Mouse (Mus musculus) intestine, postnatal 0 days (tissue): Measurements from ENCODE around the gene Cetn3. TPM values are rescaled to one million over a fixed set of nuclear protein-coding genes. Genes with fewer than 3 reads are reported as not detected.
A peak's percentile ranks its signal among the peaks of the same experiment; 100 is the strongest.

Experiments
- ATAC-seq: fragments of 200-750 bp; cut with Nextera tagmentation; 2 replicates; pipeline ENCODE4 v1.8.0; 2017; ENCODE audit warnings: mild to moderate bottlenecking, moderate TSS enrichment, moderate library complexity
- H3K27ac ChIP-seq: fragments of 300-500 bp; sonication (generic); 2 replicates; pipeline ENCODE4 v1.5.1; 2014; ENCODE audit warnings: mild to moderate bottlenecking, low read depth, low read length, moderate library complexity
- H3K27me3 ChIP-seq: fragments of 300-500 bp; sonication (generic); replicated peaks from 2 replicates; pipeline ENCODE4 v1.6.1; 2014; ENCODE audit warnings: low read length, mixed read lengths; ENCODE audit not compliant: control insufficient read depth, insufficient read depth
- H3K36me3 ChIP-seq: fragments of 300-500 bp; sonication (generic); 2 replicates; pipeline ENCODE4 v1.6.1; 2014; ENCODE audit warnings: mild to moderate bottlenecking, moderate library complexity; ENCODE audit not compliant: control insufficient read depth, insufficient read depth
- H3K4me1 ChIP-seq: fragments of 300-500 bp; sonication (generic); replicated peaks from 2 replicates; pipeline ENCODE4 v1.6.1; 2014; ENCODE audit warnings: antibody characterized with exemption, low read length, mixed read lengths; ENCODE audit not compliant: control insufficient read depth, insufficient read depth
- H3K4me2 ChIP-seq: fragments of 300-500 bp; sonication (generic); replicated peaks from 2 replicates; pipeline ENCODE4 v1.6.1; 2014; ENCODE audit warnings: low read depth, mild to moderate bottlenecking, moderate library complexity
- H3K4me3 ChIP-seq: fragments of 300-500 bp; sonication (generic); 2 replicates; pipeline ENCODE4 v1.5.1; 2014; ENCODE audit warnings: low read depth, low read length
- H3K9ac ChIP-seq: fragments of 300-500 bp; sonication (generic); 2 replicates; pipeline ENCODE4 v1.6.1; 2014; ENCODE audit warnings: mild to moderate bottlenecking, low read depth, low read length
- H3K9me3 ChIP-seq: fragments of 300-500 bp; sonication (generic); 2 replicates; pipeline ENCODE4 v1.6.1; 2016; ENCODE audit warnings: mixed run types; ENCODE audit not compliant: control insufficient read depth
- CTCF ChIP-seq: sonication (generic); IDR thresholded peaks from 2 replicates; pipeline ENCODE4 v1.5.1; 2016; ENCODE audit warnings: low read depth, mild to moderate bottlenecking, control low read depth, antibody characterized with exemption, moderate library complexity
- WGBS: fragments of 180-500 bp; shearing (Covaris S2); extraction: QIAGEN DNeasy Blood & Tissue Kit; methylation state at CpG from one replicate; pipeline ENCODE4 v1.1.7; 2014; 5-methylcytosine and 5-hydroxymethylcytosine counted together
- polyA plus RNA-seq: library from polyadenylated mRNA; unstranded; fragments of >200 nt; fragmentation: Nextera tagmentation; extraction: Ambion mirVana; gene quantifications from 2 replicates; pipeline ENCODE4 v1.2.1, GENCODE M21; 2015

Cetn3 gene
- 130 and 136 TPM in 2 replicates for polyA plus RNA-seq

DNA sequence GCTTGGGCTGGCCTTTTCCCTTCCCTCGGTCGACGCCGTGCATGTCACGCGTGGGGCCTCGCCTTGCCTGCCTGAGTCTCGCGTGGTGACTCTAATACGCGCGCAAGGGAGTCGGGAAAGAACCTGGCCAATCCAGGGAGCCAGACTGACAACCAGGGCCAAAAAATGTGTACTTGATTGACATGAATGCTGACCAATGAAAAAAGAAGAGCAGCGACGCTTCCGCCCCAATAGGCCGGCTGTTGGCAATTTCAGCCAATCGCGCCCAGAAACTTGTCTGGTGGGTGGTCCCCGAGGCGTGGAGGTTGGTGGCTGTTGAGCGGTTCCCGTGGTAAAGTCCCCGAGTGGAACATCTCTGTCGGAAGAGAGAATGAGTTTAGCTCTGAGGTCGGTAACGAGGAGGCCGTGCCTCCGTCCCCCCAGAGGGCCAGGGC, at the start of gene Cetn3:
TSS of gene Cetn3 (plus strand) at position 107 of the 434 bp plus-strand sequence.
- no peaks in the 10 kb centered on the region for H3K9me3 ChIP-seq
- H3K27ac ChIP-seq = peak within 1 kb of the TSS; percentile 95
- no peaks in the 10 kb centered on the region for H3K27me3 ChIP-seq
- peak within 1 kb of the TSS; percentile 76 for H3K9ac ChIP-seq
- peaks cover 6% of the 10 kb centered on the region; the same call in 1 of the 2 replicates for H3K4me1 ChIP-seq
- peak within 1 kb of the TSS; percentile 56 for H3K4me3 ChIP-seq
- under 1% methylated on average over 29 of the region's 29 CpGs for WGBS
- peak within 1 kb of the TSS; percentile 59 for H3K4me2 ChIP-seq
- TF ChIP-seq CTCF = no peak
- peaks cover 4% of the 10 kb centered on the region; the same call in 1 of the 2 replicates for H3K36me3 ChIP-seq
- peak; percentile 93 for ATAC-seq

DNA sequence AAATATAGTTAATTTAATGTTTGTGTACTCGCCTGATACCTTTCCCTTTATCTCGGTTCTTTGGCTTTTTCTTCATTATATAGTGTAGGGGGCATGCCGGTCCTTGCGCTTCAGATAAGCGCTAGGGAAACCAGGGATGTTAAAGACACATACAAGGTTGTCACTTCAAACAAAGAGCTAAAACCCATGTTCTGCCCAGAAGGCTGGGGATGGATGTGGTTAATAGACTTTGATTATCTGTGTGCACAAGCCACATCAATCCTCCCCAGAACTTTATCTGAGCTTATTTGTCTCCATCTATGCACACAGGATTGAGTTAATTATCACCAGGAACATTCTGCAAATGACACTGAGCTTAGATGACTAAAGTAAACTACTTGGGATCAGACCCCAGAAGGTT, 46.3 kb upstream of the Cetn3 start:
- Histone ChIP-seq H3K27me3 (no peaks in the 10 kb centered on the region), H3K36me3 (no peaks in the 10 kb centered on the region), H3K9me3 (no peaks in the 10 kb centered on the region), H3K4me2 (no peak overlapping the region), H3K9ac (no peak overlapping the region), H3K4me3 (no peak overlapping the region), H3K27ac (no peak overlapping the region), H3K4me1 (no peaks in the 10 kb centered on the region)
- no peak for TF ChIP-seq CTCF
- ATAC-seq = no peak
- 71% methylated on average over 5 of the region's 5 CpGs for WGBS

DNA sequence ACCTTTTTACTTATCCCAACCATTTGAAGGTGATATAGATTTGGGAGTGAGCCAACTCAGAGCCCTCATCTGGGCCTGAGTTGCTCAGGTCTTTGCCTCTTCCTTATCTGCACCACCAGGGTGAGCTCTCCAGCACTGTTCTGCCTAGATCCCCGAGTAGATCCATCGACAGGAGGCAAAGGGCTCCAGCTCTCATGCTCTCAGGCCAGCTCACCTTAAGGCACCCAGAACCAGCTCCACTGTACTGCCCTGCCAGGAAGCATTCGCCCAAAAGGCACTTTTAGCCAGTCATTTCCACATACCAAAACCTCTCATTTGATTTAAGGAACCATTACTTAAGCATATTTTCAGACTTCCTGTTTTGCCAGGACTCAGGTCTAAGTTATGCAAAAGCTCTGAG, 42.0 kb upstream of the Cetn3 start:
- no peak overlapping the region for H3K4me3 ChIP-seq
- no peak overlapping the region for H3K4me2 ChIP-seq
- TF ChIP-seq CTCF = peak; percentile 41
- H3K36me3 ChIP-seq = no peaks in the 10 kb centered on the region
- H3K27ac ChIP-seq = no peak overlapping the region
- ATAC-seq = no peak
- 34% methylated on average over 3 of the region's 3 CpGs for WGBS
- H3K9me3 ChIP-seq = no peaks in the 10 kb centered on the region
- H3K27me3 ChIP-seq = no peaks in the 10 kb centered on the region
- H3K4me1 ChIP-seq = no peaks in the 10 kb centered on the region
- H3K9ac ChIP-seq = no peak overlapping the region

- TF ChIP-seq CTCF = no peak
- H3K4me3 ChIP-seq = no peak overlapping the region
- H3K4me2 ChIP-seq = peak overlapping the region; percentile 24; the same call in 1 of the 2 replicates
- no peaks in the 10 kb centered on the region for H3K4me1 ChIP-seq
- ATAC-seq = peak; percentile 57
- H3K9ac ChIP-seq = no peak overlapping the region
- H3K36me3 ChIP-seq = no peaks in the 10 kb centered on the region
- H3K27ac ChIP-seq = no peak overlapping the region
- H3K27me3 ChIP-seq = no peaks in the 10 kb centered on the region
- WGBS = 52% methylated on average over 10 of the region's 10 CpGs
- no peaks in the 10 kb centered on the region for H3K9me3 ChIP-seq
Measured at GRCm38 (mm10) chr13:81743391-81744091, 39.3 kb upstream of the Cetn3 start.

GRCm38 (mm10) chr13:81744092-81744396, 38.8 kb upstream of the Cetn3 start:
- H3K4me1 ChIP-seq = no peaks in the 10 kb centered on the region
- WGBS = 39% methylated on average over 2 of the region's 2 CpGs
- H3K9ac ChIP-seq = no peak overlapping the region
- H3K9me3 ChIP-seq = no peaks in the 10 kb centered on the region
- H3K4me2 ChIP-seq = peak overlapping the region; percentile 24; the same call in 1 of the 2 replicates
- ATAC-seq = peak; percentile 83
- no peak overlapping the region for H3K27ac ChIP-seq
- H3K4me3 ChIP-seq = no peak overlapping the region
- H3K36me3 ChIP-seq = no peaks in the 10 kb centered on the region
- H3K27me3 ChIP-seq = no peaks in the 10 kb centered on the region
- TF ChIP-seq CTCF = no peak

DNA sequence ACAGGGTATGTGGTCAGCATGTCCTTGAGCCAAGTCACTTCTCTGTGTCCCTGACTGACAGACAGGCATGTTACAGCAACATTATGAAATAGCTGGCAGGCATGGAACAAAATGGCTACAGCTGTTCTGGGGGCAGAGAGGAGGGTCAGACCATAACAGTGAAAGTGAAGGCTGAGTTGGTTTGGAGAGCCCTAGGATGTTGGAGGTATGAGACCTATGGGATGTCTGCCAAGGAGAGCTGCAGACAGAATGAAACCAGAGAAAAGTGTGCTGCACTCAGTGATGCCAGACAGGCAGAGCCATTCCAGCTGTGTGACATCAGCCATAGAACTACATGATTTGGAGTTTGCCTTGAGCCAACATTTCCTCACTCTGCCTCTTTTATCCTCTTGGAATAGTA, 28.0 kb upstream of the Cetn3 start:
- ATAC-seq = no peak
- Histone ChIP-seq H3K36me3 (no peaks in the 10 kb centered on the region), H3K9me3 (no peaks in the 10 kb centered on the region), H3K4me1 (no peaks in the 10 kb centered on the region), H3K27ac (no peak overlapping the region), H3K4me3 (no peak overlapping the region), H3K9ac (no peak overlapping the region), H3K27me3 (no peaks in the 10 kb centered on the region), H3K4me2 (no peak overlapping the region)
- no peak for TF ChIP-seq CTCF

DNA sequence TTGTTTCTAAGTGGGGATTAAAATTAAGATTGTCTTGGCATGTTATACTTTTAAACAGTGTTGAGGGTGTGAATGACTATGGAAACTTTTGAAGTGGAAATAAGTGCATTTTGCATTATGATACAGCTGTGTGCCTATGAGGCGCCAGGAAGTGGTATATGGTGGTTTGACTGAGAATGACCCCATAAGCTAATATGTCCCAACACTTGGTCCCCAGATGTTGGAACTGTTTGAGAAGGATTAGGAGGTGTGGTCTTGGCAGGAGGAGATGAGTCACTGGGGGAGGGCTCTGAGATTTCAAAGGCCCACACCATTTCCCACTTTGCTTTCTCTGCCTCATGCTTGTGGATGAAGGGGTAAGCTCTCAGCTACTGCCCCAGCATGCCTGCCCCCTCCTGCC, 27.6 kb upstream of the Cetn3 start:
- no peak overlapping the region for H3K27ac ChIP-seq
- H3K4me2 ChIP-seq = no peak overlapping the region
- no peaks in the 10 kb centered on the region for H3K4me1 ChIP-seq
- H3K27me3 ChIP-seq = no peaks in the 10 kb centered on the region
- no peak overlapping the region for H3K9ac ChIP-seq
- no peaks in the 10 kb centered on the region for H3K9me3 ChIP-seq
- no peak for TF ChIP-seq CTCF
- no peaks in the 10 kb centered on the region for H3K36me3 ChIP-seq
- no peak for ATAC-seq
- H3K4me3 ChIP-seq = no peak overlapping the region
- 94% methylated on average over 1 of the region's 1 CpGs for WGBS
